Mouse (Mus musculus) kidney, postnatal 4 days (tissue): ENCODE data around the gene Cd81.

Experiments
- DNase-seq, 2 experiments: peaks; one replicate each; pipeline ENCODE4 v3.0.0; 2021; ENCODE audit warnings: mixed read lengths in 2 of 2

Gene Cd81

DNA sequence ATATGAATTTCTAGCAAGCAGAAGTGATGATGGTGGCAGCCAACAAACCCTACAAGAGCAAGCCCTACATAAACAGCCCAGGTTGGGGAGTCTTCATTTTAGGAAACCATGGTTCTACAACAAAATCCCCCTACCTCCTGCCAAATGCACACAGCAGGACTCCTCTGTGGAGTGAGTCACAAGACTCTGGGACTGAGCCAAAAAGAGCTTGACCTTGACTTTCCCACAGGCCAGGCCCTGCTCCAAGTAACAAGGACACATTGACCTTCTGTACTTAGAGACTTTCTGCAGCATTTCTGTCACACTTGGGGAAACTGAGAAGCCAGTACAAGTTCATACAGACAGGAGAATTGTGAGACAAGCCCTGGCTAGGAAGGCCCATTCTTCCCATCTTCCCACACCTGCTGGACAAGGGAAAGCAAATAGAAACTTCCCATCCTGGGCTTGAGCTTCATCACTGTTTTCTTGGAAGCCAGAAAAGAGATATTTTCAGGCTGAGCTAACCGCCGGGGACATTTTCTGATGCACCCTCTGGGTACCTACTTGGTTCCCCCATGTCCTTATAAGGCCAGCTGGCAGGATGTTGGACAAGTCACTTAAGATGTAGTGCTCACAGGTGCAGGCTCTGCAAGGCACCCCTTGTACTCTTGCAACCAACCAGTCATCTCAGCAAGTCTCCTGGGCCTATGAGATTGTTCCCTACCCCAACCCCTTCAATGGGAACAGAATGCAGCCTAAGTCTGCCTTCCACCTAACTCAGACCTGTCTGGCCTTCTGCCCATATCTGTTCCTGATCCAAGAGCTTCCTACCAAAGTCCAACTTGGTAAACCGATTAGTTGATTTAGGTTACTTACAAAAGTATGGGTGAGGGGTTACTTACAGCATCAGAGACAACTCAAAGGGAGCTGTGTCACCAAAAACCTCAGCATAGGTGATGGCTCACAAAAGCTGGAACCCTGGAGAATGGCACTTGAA is 2.4 kb upstream of the Cd81 start:
- DNase-seq: no peak

DNA sequence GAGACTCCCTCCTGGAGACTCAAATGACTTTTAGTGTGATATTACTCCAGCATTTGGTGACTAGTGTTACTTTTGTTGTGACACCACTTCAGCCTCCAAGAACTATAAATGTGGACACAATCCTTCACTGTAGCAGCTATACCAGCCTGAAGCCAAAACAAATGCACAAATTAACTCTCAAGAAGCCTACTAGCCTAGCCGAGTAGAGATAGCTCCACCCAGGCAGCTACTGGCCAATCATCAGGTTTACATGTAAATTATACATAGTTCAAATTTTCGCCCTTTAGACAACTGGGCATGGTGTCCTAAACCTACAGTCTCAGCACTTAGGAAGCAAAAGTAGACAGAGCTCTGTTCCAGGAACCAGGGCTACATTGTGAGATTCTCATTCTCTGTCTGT is 1.2 kb upstream of the Cd81 start:
- DNase-seq: no peak

- DNase-seq: peak; percentile 81 to 87
These were observed 715 bp downstream of the Cd81 start for GRCm38 (mm10) chr7:143053008-143053899.

- no peak for DNase-seq
These were observed 1.5 kb downstream of the Cd81 start for GRCm38 (mm10) chr7:143053961-143054611.

GRCm38 (mm10) chr7:143054612-143054965 is 2.0 kb downstream of the Cd81 start:
- DNase-seq: no peak

GRCm38 (mm10) chr7:143055001-143055400 is 2.5 kb downstream of the Cd81 start:
- DNase-seq: no peak

DNA sequence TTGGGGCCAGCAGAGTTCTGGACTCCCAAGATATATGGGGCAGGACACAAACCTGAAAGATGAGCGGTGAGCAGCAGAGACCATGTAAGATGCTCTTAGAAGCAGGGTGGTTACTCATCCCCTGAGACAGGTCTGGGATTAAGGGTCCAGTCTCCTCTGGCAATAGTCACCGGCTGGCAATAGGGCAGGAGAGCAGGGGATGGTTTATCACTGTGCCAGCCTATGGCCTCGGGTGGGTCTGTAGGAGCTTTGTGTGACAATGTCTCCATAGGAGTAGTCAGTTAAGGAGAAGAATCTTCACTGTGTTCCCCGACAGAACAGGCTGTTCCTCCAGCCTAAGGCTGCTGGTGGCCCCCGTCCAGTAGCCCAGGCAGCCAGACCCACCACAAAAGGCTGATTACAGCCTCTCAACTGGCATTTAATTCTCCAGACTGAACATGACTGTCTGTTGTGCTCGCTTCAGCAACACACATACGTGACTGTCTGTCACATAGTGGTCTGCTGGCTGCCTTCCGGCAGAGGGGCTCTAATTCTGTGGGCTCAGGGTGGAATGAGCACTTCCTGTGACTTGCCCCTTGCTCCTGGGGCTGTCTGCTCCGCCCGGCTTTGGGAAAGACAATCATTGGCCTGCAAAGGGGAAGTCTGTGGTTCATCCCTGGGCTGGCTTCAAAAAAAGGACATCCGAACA is 3.1 kb downstream of the Cd81 start:
- no peak for DNase-seq

DNA sequence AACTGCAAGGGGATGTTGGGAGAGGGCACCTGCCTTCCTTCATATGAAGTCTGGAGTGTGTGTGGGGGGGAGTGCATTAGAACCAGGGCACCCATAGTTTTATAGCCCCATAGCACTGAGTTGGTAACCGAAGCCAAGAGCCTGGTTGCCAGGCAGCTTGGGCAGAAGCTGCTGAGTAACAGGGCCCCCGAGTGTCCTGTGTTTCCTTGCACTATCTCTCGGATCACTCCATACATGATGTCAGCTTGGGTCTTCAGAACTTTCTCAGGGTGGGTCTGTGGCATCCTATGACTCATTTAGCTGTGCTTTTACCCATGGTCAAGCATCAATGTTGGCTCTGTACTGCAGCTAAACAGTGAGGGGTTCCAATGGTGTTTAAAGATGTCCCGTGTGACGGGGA is 4.5 kb downstream of the Cd81 start:
- no peak for DNase-seq

- no peak for DNase-seq
These were observed 5.2 kb downstream of the Cd81 start for GRCm38 (mm10) chr7:143057667-143058220.

DNA sequence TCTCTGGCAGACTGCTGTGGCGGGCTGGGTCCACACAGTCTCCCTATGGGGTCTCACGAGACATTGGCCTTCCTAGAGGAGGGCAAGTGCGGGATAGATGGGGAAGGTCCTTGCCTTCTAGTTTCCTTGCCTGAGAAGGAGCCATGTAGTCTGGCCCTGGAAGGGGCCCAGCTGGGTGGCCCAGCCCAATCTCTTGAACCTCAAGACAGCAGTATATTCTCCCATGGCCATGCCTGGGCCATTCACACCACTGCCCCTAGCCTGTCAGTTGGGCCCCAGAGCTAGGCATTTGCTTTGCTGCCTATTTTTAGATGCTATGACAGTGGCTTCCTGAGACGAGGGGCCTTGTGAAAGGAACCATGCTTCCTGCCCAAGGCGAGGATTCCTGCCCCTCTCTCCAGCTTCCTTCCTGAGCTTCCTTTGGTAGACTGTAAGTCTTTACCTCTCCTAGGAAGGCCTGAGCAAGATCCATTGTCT is 5.7 kb downstream of the Cd81 start:
- peak; percentile 36 to 62 for DNase-seq

GRCm38 (mm10) chr7:143059202-143059870 is 6.8 kb downstream of the Cd81 start:
- DNase-seq: no peak

- DNase-seq: no peak
These were observed 10.2 kb downstream of the Cd81 start for GRCm38 (mm10) chr7:143062704-143063103.

DNA sequence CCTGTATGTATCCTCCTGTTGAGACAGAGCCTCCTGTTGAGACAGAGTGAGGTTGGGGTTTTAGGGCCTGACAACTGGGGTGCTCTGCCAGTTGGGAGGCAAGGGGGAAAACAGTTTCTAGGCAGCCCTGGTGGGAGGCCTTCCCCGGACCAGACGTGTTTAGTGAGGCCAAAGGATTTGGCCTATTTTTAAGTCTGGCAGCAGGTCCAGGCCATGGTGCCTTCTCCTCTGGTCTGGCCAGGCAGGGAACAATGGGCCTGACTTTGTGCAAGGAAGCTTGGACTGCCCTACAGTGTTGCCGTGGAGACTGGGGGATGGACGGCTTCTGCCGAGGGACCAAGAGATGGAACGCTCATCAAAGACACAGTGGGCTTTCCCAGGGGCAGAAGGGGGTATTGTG is 11.7 kb downstream of the Cd81 start:
- no peak for DNase-seq

DNA sequence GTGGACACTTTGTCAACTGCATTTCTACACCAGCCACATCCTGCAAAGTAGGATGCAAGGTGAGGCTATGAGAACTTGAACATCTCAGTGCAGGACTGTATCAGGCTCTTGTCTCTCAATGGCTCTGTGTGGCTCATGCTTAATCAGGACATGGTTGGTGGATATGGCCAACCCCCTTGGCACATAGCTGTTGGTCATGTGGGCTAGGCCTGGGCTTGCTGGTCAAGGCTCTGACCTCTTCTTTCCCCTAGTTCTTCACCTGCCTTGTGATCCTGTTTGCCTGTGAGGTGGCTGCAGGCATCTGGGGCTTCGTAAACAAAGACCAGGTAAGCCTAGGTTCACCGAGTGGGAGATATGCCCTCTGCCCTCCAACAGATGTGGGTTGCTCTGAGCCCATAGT is 13.2 kb downstream of the Cd81 start:
- no peak for DNase-seq

DNA sequence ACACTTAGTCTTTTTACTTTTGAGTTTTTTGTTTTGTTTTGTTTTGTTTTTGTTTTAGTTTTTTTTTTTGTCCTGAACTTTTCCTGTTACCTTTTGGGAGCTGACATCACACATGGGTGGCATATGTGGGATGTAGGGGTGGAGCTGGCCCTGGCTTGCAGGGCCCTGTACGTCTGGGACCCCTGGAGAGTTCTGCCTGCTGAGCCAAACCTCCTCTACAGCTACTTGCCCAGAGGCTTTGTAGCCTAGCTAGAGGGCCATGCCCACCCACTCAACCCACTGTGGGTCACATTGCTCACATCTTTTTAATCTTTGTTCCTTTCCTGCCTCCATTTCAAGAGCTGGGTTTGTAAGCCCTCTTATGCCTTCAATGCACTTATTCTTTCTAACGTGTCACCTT is 14.9 kb downstream of the Cd81 start:
- DNase-seq: no peak

- no peak for DNase-seq
These were observed 15.4 kb downstream of the Cd81 start for GRCm38 (mm10) chr7:143067897-143068296.

GRCm38 (mm10) chr7:143068316-143068881 is 15.9 kb downstream of the Cd81 start:
- no peak for DNase-seq

- DNase-seq: peak; percentile 96 to 98
These were observed 16.5 kb downstream of the Cd81 start, which contains the start of gene Tssc4 for GRCm38 (mm10) chr7:143068882-143069591. Gene Tssc4, plus strand, starts transcription at chr7:143069249.

GRCm38 (mm10) chr7:143069751-143070400 is 17.3 kb downstream of the Cd81 start:
- peak in 1 of 2 experiments; percentile 50 for DNase-seq
